Mouse (Mus musculus) T-helper 1 cell (primary cell): Measurements from ENCODE around the gene Commd8.
"Not testable (repeated sequence)": the region's sequence is repeated elsewhere in the genome, so short reads cannot be mapped to it uniquely, and the experiment has no call there.

Source experiments
- in situ Hi-C: fragments of 300-600 bp; cut with MboI, MseI; formaldehyde crosslinking; loops from one replicate; pipeline ENCODE4 v1.15.1; 2025; ENCODE audit warnings: high pct_unique_total_duplicates

The Commd8 gene

GRCm38 (mm10) chr5:72170067-72170466 is 2.1 kb upstream of the Commd8 start:
- in situ Hi-C loops, result loop anchor here (5.0 kb wide), 1 partner anchor 97 kb away; no protein-coding TSS in a partner anchor

DNA sequence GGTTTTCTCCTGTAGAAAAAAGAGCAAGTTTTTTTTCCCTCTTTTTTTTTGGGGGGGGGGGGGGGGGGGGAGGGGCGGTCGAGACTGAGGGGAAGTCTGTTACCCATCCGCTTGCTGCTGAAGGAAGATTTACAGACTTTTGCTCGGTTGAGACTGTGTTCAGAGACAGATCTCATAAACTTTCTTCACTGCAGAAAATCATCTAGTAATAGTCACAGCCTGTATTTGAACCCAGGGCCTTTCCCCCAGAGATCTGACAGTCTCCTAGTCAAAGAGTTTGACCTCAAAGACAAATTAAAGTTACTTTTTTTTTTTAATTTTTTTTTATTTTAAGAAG is 264 bp upstream of the Commd8 start:
- in situ Hi-C loops, result no loop called here

DNA sequence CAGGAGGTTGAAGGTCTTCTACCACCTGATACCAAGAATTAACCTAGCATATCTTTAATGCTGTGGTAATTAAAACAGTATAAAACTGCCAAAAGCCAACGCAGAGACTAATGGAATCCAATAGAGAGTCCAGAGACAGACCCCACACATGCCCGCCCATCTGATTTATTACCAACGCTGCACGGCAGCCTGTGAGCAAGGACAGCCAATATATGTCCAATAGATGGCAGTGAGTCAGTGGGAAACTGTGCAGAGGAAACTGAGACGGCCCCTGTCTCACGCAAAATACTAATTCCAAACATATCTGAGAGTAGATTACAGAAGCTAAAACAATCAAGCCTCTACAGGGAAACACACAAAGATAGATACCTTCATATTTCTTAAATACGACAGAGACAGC is 3.6 kb downstream of the Commd8 start:
- in situ Hi-C loops, result no loop called here

DNA sequence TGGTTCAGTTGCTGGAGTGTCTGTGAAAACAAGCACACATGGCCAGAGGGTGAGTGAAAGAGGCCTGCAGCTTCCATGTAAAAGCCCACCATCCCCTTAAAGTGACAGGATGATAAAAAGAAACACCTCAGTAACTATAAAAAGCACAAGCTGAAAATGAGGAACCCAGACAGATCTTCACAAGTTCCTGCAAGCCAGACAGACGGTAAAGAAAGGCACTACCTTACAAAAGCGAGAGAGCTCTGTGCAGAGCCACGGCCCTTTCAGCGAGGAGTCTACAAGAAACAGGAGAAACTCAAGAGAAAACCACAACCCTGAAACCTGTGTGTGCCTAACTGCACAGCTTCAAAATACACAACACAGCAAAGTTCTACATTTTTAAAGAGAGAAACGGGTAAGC is 5.1 kb downstream of the Commd8 start:
- in situ Hi-C loops, result no loop called here

GRCm38 (mm10) chr5:72160781-72161485 is 7.1 kb downstream of the Commd8 start:
- in situ Hi-C loops, result no loop called here

- in situ Hi-C loops, result no loop called here
Measured at GRCm38 (mm10) chr5:72159537-72159936, 8.5 kb downstream of the Commd8 start.

GRCm38 (mm10) chr5:72158667-72159066 is 9.3 kb downstream of the Commd8 start:
- in situ Hi-C loops, result no loop called here

DNA sequence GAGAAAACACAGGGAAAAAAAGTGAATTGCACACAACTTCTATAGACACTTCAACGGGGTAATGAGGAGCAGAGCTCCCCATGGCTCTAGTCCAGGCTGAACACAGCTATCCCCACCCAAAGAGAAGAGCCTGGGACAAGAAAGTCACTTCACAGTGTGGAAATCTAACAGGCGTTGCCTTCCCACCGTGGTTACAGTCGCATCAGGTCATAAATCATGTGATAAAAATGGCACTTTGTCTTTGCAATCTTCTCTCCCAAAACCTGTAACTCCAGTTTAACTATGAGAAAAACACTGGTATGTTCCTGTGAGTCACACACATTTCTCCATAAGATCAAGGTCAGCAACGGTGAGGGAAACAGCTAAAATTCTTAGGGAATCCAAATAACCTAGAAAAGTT is 11.4 kb downstream of the Commd8 start:
- in situ Hi-C loops, result no loop called here

- in situ Hi-C loops, result not testable (repeated sequence)
Measured at GRCm38 (mm10) chr5:72155686-72156085, 12.3 kb downstream of the Commd8 start.

DNA sequence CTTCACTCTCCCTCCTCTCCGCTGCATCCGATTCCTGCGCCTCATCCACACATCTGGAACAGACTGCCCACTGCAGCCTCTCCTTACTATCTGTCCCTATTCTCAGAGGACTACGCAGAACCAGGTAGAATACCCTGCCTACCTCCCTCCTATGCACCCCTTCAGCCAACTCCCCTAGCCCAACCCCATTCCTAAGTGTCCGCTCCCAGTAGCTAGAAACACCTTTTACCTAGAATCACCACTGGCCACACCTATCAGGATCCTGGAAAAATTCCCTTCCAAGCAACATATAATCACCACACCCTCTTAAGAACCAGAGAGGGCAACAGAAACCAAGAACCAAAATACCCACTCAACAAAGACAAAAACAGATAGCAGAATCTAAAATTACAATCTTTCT is 17.1 kb downstream of the Commd8 start:
- in situ Hi-C loops, result no loop called here

DNA sequence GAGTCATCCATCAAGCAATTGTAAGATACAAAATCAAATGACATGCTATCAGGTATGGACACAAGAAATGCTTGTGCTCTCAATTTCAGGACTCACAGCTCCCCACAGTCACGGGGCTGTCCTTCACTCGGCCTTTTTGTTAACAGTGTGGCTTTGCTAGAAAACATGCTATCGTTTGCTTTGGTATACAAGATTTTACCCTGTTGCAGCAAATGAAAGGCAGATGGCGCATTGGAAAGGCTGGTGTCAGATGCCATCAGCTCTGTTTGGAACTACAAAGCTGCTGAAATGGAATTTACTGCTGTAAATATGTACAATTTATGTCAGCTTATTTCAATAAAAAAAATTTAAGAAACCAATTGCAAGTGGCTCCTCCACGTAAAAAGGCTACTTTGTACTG is 19.3 kb downstream of the Commd8 start:
- in situ Hi-C loops, result no loop called here

DNA sequence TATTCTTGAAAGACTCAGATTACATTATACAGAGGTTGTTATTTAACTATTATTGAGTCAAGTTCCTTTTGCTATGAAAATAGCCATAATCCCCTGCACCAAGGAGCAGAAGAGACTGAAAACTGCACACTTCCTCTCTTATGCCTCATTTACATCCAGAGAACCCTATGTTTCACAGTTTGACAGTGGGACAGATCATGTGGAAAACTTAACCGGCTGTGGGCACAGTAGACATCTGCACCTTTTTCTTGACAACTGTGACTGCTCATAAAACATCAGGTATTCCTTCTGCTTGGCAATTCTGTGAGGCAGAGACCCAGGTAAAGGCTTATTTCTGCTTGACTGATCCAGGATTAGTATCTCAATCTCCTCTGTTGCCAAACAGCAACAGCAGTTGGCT is 28.4 kb downstream of the Commd8 start:
- in situ Hi-C loops, result no loop called here

- in situ Hi-C loops, result no loop called here
Measured at GRCm38 (mm10) chr5:72138256-72138655, 29.7 kb downstream of the Commd8 start.

- in situ Hi-C loops, result no loop called here
Measured at GRCm38 (mm10) chr5:72133906-72134305, 34.1 kb downstream of the Commd8 start.

GRCm38 (mm10) chr5:72126681-72127080 is 41.3 kb downstream of the Commd8 start:
- in situ Hi-C loops, result no loop called here

- in situ Hi-C loops, result no loop called here
Measured at GRCm38 (mm10) chr5:72122414-72123037, 45.5 kb downstream of the Commd8 start.
